Mouse (Mus musculus): Measurements from ENCODE around the gene Nrxn2. TPM values are rescaled to one million over a fixed set of nuclear protein-coding genes. Genes with fewer than 3 reads are reported as not detected.

Gene Nrxn2
- polyA plus RNA-seq, 1 experiment from 2014 or later = 1.4 TPM

GRCm38 (mm10) chr19:6536696-6537095 lies 118.2 kb downstream of the Nrxn2 start:
- H3K27me3 ChIP-seq (replicated peaks; ENCODE audit: control insufficient read depth, insufficient read depth, low read length) = peaks cover 23% of the 10 kb centered on the region
- no peak overlapping the region for H3K27ac ChIP-seq (ENCODE audit: low read depth, low read length)
- no peak for TF ChIP-seq CTCF (IDR thresholded peaks at IDR 0.05; ENCODE audit: low read depth)
- no peak overlapping the region for H3K9ac ChIP-seq (ENCODE audit: low read depth, low read length)
- 80% methylated on average over 6 of the region's 6 CpGs for WGBS
- no peak for ATAC-seq
- H3K4me1 ChIP-seq (replicated peaks; ENCODE audit: control insufficient read depth, insufficient read depth, low read length) = no peaks in the 10 kb centered on the region
- H3K4me2 ChIP-seq (replicated peaks; ENCODE audit: low read depth) = no peak overlapping the region
- no peaks in the 10 kb centered on the region for H3K36me3 ChIP-seq (ENCODE audit: control insufficient read depth, insufficient read depth)
- no peak overlapping the region for H3K4me3 ChIP-seq (ENCODE audit: low read depth, low read length)
- H3K9me3 ChIP-seq (ENCODE audit: control insufficient read depth) = no peaks in the 10 kb centered on the region

GRCm38 (mm10) chr19:6537526-6537925 lies 119.0 kb downstream of the Nrxn2 start:
- H3K9ac ChIP-seq (ENCODE audit: low read depth, low read length) = no peak overlapping the region
- H3K4me1 ChIP-seq (replicated peaks; ENCODE audit: control insufficient read depth, insufficient read depth, low read length) = no peaks in the 10 kb centered on the region
- no peaks in the 10 kb centered on the region for H3K9me3 ChIP-seq (ENCODE audit: control insufficient read depth)
- ATAC-seq = no peak
- WGBS = 65% methylated on average over 8 of the region's 8 CpGs
- peaks cover 15% of the 10 kb centered on the region for H3K27me3 ChIP-seq (replicated peaks; ENCODE audit: control insufficient read depth, insufficient read depth, low read length)
- H3K27ac ChIP-seq (ENCODE audit: low read depth, low read length) = no peak overlapping the region
- no peak for TF ChIP-seq CTCF (IDR thresholded peaks at IDR 0.05; ENCODE audit: low read depth)
- no peaks in the 10 kb centered on the region for H3K36me3 ChIP-seq (ENCODE audit: control insufficient read depth, insufficient read depth)
- no peak overlapping the region for H3K4me2 ChIP-seq (replicated peaks; ENCODE audit: low read depth)
- H3K4me3 ChIP-seq (ENCODE audit: low read depth, low read length) = no peak overlapping the region

- no peak overlapping the region for H3K4me2 ChIP-seq (replicated peaks; ENCODE audit: low read depth)
- ATAC-seq = no peak
- H3K4me1 ChIP-seq (replicated peaks; ENCODE audit: control insufficient read depth, insufficient read depth, low read length) = no peaks in the 10 kb centered on the region
- 93% methylated on average over 6 of the region's 6 CpGs for WGBS
- no peak overlapping the region for H3K4me3 ChIP-seq (ENCODE audit: low read depth, low read length)
- no peak overlapping the region for H3K9ac ChIP-seq (ENCODE audit: low read depth, low read length)
- no peak overlapping the region for H3K27ac ChIP-seq (ENCODE audit: low read depth, low read length)
- H3K27me3 ChIP-seq (replicated peaks; ENCODE audit: control insufficient read depth, insufficient read depth, low read length) = peaks cover 5% of the 10 kb centered on the region
- H3K36me3 ChIP-seq (ENCODE audit: control insufficient read depth, insufficient read depth) = no peaks in the 10 kb centered on the region
- TF ChIP-seq CTCF (IDR thresholded peaks at IDR 0.05; ENCODE audit: low read depth) = no peak
- no peaks in the 10 kb centered on the region for H3K9me3 ChIP-seq (ENCODE audit: control insufficient read depth)
These were observed 120.0 kb downstream of the Nrxn2 start for GRCm38 (mm10) chr19:6538546-6538945.

- 81% methylated on average over 4 of the region's 4 CpGs for WGBS
- no peak overlapping the region for H3K4me3 ChIP-seq (ENCODE audit: low read depth, low read length)
These were observed 121.1 kb downstream of the Nrxn2 start for GRCm38 (mm10) chr19:6539592-6539991.

GRCm38 (mm10) chr19:6540191-6540590 lies 121.7 kb downstream of the Nrxn2 start:
- no peaks in the 10 kb centered on the region for H3K36me3 ChIP-seq (ENCODE audit: control insufficient read depth, insufficient read depth)
- no peak overlapping the region for H3K4me2 ChIP-seq (replicated peaks; ENCODE audit: low read depth)
- TF ChIP-seq CTCF (IDR thresholded peaks at IDR 0.05; ENCODE audit: low read depth) = no peak
- H3K9ac ChIP-seq (ENCODE audit: low read depth, low read length) = no peak overlapping the region
- H3K4me1 ChIP-seq (replicated peaks; ENCODE audit: control insufficient read depth, insufficient read depth, low read length) = no peaks in the 10 kb centered on the region
- no peak overlapping the region for H3K4me3 ChIP-seq (ENCODE audit: low read depth, low read length)
- WGBS = 62% methylated on average over 6 of the region's 6 CpGs
- ATAC-seq = no peak
- peaks cover 2% of the 10 kb centered on the region; the same call in 1 of the 2 replicates for H3K27me3 ChIP-seq (replicated peaks; ENCODE audit: control insufficient read depth, insufficient read depth, low read length)
- no peak overlapping the region for H3K27ac ChIP-seq (ENCODE audit: low read depth, low read length)
- H3K9me3 ChIP-seq (ENCODE audit: control insufficient read depth) = no peaks in the 10 kb centered on the region

More at GRCm38 (mm10) chr19:6539592-6539991, 121.1 kb downstream of the Nrxn2 start:
- Histone ChIP-seq H3K4me1 (replicated peaks; ENCODE audit: control insufficient read depth, insufficient read depth, low read length) (no peaks in the 10 kb centered on the region), H3K27ac (ENCODE audit: low read depth, low read length) (no peak overlapping the region), H3K9ac (ENCODE audit: low read depth, low read length) (no peak overlapping the region), H3K27me3 (replicated peaks; ENCODE audit: control insufficient read depth, insufficient read depth, low read length) (peaks cover 4% of the 10 kb centered on the region; the same call in 1 of the 2 replicates), H3K4me2 (replicated peaks; ENCODE audit: low read depth) (no peak overlapping the region), H3K9me3 (ENCODE audit: control insufficient read depth) (no peaks in the 10 kb centered on the region), H3K36me3 (ENCODE audit: control insufficient read depth, insufficient read depth) (no peaks in the 10 kb centered on the region)
- no peak for TF ChIP-seq CTCF (IDR thresholded peaks at IDR 0.05; ENCODE audit: low read depth)
- ATAC-seq = no peak

- no peaks in the 10 kb centered on the region for H3K9me3 ChIP-seq (ENCODE audit: control insufficient read depth)
- no peaks in the 10 kb centered on the region for H3K36me3 ChIP-seq (ENCODE audit: control insufficient read depth, insufficient read depth)
- no peaks in the 10 kb centered on the region for H3K27me3 ChIP-seq (replicated peaks; ENCODE audit: control insufficient read depth, insufficient read depth, low read length)
- H3K4me3 ChIP-seq (ENCODE audit: low read depth, low read length) = no peak overlapping the region
- ATAC-seq = no peak
- H3K4me1 ChIP-seq (replicated peaks; ENCODE audit: control insufficient read depth, insufficient read depth, low read length) = no peaks in the 10 kb centered on the region
- H3K27ac ChIP-seq (ENCODE audit: low read depth, low read length) = no peak overlapping the region
- no peak for TF ChIP-seq CTCF (IDR thresholded peaks at IDR 0.05; ENCODE audit: low read depth)
- WGBS = 80% methylated on average over 7 of the region's 7 CpGs
- H3K4me2 ChIP-seq (replicated peaks; ENCODE audit: low read depth) = no peak overlapping the region
- no peak overlapping the region for H3K9ac ChIP-seq (ENCODE audit: low read depth, low read length)
These were observed 123.0 kb downstream of the Nrxn2 start for GRCm38 (mm10) chr19:6541521-6541920.

Measured in intestine, postnatal 0 days (tissue).